Mouse (Mus musculus) ES-E14 (cell line): ENCODE data around the gene Btg1-ps2. TPM values are rescaled to one million over a fixed set of nuclear protein-coding genes. Genes with fewer than 3 reads are reported as not detected.
A peak's percentile ranks its signal among the peaks of the same experiment; 100 is the strongest.
"Not testable (repeated sequence)": the region's sequence is repeated elsewhere in the genome, so short reads cannot be mapped to it uniquely, and the experiment has no call there.

Source experiments
- DNase-seq: peaks from one replicate; pipeline ENCODE4 v3.0.0-alpha.2; 2013; ENCODE audit warnings: low read depth, low spot score
- H3K27ac ChIP-seq: 2 replicates; pipeline ENCODE4 v1.5.1; 2012; ENCODE audit warnings: low read depth, mild to moderate bottlenecking, low read length, moderate library complexity, mixed read lengths; ENCODE audit not compliant: poor library complexity, insufficient read depth, severe bottlenecking
- H3K36me3 ChIP-seq: 2 replicates; pipeline ENCODE4 v1.6.1; 2012; ENCODE audit warnings: mild to moderate bottlenecking, low read length, moderate library complexity, mixed read lengths; ENCODE audit not compliant: control insufficient read depth, poor library complexity, insufficient read depth, severe bottlenecking
- H3K4me1 ChIP-seq, 2 experiments: fragments of 150-350 bp in 1 of 2; sonication (generic) in 1 of 2; 2 replicates each; pipeline ENCODE4 v1.6.1; 2012; ENCODE audit warnings: low read length in 2 of 2, mild to moderate bottlenecking in 1 of 2, mixed read lengths in 1 of 2; ENCODE audit not compliant: control insufficient read depth in 2 of 2, insufficient read depth in 2 of 2, poor library complexity in 1 of 2
- H3K4me3 ChIP-seq, 2 experiments: fragments of 150-350 bp in 1 of 2; sonication (generic) in 1 of 2; 2 replicates each; pipeline ENCODE4 v1.5.1; 2012; ENCODE audit warnings: low read length in 2 of 2, low read depth in 1 of 2, mild to moderate bottlenecking in 1 of 2, mixed read lengths in 1 of 2; ENCODE audit not compliant: insufficient read depth in 1 of 2, poor library complexity in 1 of 2, severe bottlenecking in 1 of 2
- H3K9ac ChIP-seq: 2 replicates; pipeline ENCODE4 v1.6.1; 2012; ENCODE audit warnings: low read depth, mild to moderate bottlenecking, low read length, mixed read lengths; ENCODE audit not compliant: poor library complexity, insufficient read depth, severe bottlenecking
- H3K9me3 ChIP-seq: fragments of 150-350 bp; sonication (generic); 2 replicates; pipeline ENCODE4 v1.6.1; 2012; ENCODE audit warnings: low read depth, mild to moderate bottlenecking, low read length; ENCODE audit not compliant: control insufficient read depth, insufficient read depth
- CHD2 ChIP-seq: IDR thresholded peaks from 2 replicates; pipeline ENCODE4 v1.6.1; 2014; ENCODE audit warnings: mild to moderate bottlenecking, low read depth, low read length, inconsistent platforms
- HCFC1 ChIP-seq: IDR thresholded peaks from 2 replicates; pipeline ENCODE4 v1.6.1; 2012; ENCODE audit warnings: low read length, inconsistent platforms, borderline replicate concordance; ENCODE audit not compliant: insufficient read depth
- MAFK ChIP-seq: IDR thresholded peaks from 2 replicates; pipeline ENCODE4 v1.6.1; 2014; ENCODE audit warnings: mild to moderate bottlenecking, low read depth, low read length, inconsistent platforms; ENCODE audit not compliant: insufficient read depth
- ZC3H11A ChIP-seq: IDR thresholded peaks from 2 replicates; pipeline ENCODE4 v1.6.1; 2012; ENCODE audit warnings: low read depth, mild to moderate bottlenecking, inconsistent platforms, low read length, borderline replicate concordance
- ZNF384 ChIP-seq: IDR thresholded peaks from 2 replicates; pipeline ENCODE4 v1.6.1; 2012; ENCODE audit warnings: low read depth, low read length, inconsistent platforms
- in situ Hi-C, 2 experiments: fragments of 600-800 bp; cut with MboI; formaldehyde crosslinking; loops; one replicate each; pipeline ENCODE4 v1.15.1; 2025; ENCODE audit warnings: low sequenced_read_pairs in 2 of 2, inconsistent platforms in 1 of 2; ENCODE audit not compliant: unreplicated experiment in 2 of 2
- total RNA-seq: library from RNA; depleted of rRNA; stranded (reverse); fragments of 300-350 nt; gene quantifications from 2 replicates; pipeline ENCODE4 v1.2.3, GENCODE M21; 2012; rRNA removed

Btg1-ps2 gene
- not detected in 2 replicates for total RNA-seq

DNA sequence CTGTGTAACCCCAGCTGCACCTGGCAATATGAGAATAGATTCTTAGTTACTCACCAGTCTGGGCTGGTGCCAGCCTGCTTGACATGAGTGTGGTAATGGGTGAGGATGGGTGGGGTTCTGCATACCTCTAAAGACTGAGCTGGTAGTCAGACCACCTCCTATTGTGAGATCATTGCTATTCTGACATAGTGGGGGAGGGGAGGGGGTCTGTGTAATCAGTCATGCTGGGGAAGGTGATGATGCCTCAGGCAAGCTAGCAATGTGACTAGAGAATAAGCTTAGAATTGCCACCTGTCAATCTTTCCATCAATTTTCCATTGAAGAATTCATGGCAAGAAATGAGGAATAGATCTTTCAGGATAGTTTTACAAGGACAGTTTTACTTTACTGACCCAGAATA lies at the start of gene Btg1-ps2:
Gene Btg1-ps2 (minus strand): TSS at position 101 of the 400 bp plus-strand sequence.
- H3K4me1 ChIP-seq, H3K36me3 ChIP-seq, H3K9me3 ChIP-seq, H3K27ac ChIP-seq, H3K4me3 ChIP-seq, H3K9ac ChIP-seq, DNase-seq, in situ Hi-C loops: not testable (repeated sequence)

DNA sequence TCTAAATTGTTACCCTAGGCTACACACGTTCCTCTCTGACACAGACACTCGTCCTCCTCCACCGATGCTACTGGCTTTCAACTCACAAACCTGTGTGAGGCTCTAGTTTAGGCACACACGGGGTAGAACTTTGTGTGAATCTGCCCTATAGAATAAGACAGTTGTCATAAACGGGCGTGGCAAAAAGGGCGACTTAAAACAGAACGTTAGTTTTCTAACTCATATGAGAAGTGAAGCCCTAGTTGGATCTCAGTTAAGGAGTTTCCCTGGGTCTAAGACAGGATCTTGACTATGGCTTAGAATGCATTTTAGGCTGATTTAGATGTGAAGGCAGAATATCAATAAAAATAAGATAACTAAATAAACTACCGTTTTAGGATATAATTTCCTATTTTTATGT lies 42.1 kb upstream of the Btg1-ps2 start, which contains the start of gene Rhox11:
Gene Rhox11 (minus strand): TSS at position 101 of the 400 bp plus-strand sequence.
- Histone ChIP-seq H3K27ac (no peak within 1 kb of the TSS), H3K4me1 (no peaks in the 10 kb centered on the region), H3K36me3 (no peaks in the 10 kb centered on the region), H3K4me3 (no peak within 1 kb of the TSS), H3K9ac (no peak within 1 kb of the TSS), H3K9me3 (no peaks in the 10 kb centered on the region)
- no peak for DNase-seq
- TF ChIP-seq MAFK (no peak), CHD2 (no peak), ZNF384 (no peak), ZC3H11A (no peak), HCFC1 (no peak)
- in situ Hi-C loops = no loop called here

DNA sequence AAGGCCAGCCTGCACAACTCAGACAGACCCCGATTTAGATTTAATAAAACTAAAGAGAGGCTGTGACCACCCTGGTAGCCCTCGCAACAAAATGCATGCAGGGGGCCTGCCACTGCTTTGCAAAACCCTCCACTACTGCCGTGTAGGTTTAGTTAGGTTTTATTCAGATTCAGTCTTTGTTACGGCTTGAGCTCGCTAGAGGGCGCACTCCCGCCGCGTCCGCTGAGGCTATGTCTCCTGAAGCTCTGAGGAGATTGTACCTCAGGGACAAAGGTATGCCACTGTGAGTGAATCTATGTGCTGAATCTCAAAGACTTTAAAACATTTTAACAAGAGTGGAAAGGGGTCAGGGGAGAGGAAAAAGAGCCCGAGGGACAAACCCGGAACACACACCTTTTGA lies 41.3 kb upstream of the Btg1-ps2 start:
- TF ChIP-seq HCFC1 = no peak
- TF ChIP-seq MAFK = no peak
- TF ChIP-seq ZC3H11A = no peak
- TF ChIP-seq CHD2 = no peak
- TF ChIP-seq ZNF384 = no peak
- DNase-seq = peak; percentile 29
- H3K9ac ChIP-seq = no peak overlapping the region
- no peak overlapping the region for H3K27ac ChIP-seq
- in situ Hi-C loops = no loop called here
- H3K4me3 ChIP-seq = no peak overlapping the region
- H3K4me1 ChIP-seq = no peaks in the 10 kb centered on the region
- no peaks in the 10 kb centered on the region for H3K36me3 ChIP-seq
- H3K9me3 ChIP-seq = no peaks in the 10 kb centered on the region

DNA sequence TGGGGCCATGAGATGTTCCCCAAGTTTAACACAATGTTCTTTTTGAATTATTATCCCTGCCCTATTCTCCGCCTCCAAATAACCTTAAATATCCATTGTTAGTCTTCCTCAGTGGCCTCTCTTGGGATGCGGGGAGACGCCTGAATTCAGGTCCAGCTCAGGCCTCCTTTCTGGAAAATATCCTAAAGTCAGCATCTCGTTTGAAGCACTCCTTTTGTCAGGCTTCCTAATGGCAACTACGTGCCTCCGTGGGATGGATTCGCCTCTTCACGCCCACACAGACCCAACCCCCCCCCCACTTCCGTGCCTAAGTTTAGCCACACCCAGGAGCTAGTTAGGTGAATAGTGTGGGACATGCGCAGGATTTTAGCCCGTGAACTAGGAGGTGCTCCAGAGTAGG lies 23.3 kb upstream of the Btg1-ps2 start, which contains the start of gene Rhox10:
Gene Rhox10 (plus strand): TSS at position 301 of the 400 bp plus-strand sequence.
- in situ Hi-C loops = no loop called here
- Histone ChIP-seq H3K36me3 (no peaks in the 10 kb centered on the region), H3K27ac (no peak within 1 kb of the TSS), H3K9ac (no peak within 1 kb of the TSS), H3K9me3 (no peaks in the 10 kb centered on the region), H3K4me3 (no peak within 1 kb of the TSS), H3K4me1 (no peaks in the 10 kb centered on the region)
- DNase-seq = no peak
- TF ChIP-seq CHD2 (no peak), ZNF384 (no peak), HCFC1 (no peak), ZC3H11A (no peak), MAFK (no peak)

DNA sequence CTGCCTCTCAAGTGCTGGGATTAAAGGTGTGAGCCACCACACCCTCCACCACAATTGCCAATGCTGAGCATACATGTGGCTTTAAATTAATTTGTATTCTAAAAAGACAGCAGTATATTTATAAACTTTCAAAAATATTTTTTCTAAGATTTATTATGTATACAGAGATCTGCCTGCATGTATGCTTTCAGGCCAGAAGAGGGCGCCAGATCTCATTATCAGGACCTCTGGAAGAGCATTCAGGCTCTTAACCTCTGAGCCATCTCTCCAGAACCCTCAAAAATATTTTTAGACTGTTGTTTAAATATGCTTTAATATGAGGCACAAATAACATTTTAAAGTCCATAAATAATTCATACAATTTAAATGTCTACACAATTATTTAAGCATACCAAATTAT lies 18.6 kb upstream of the Btg1-ps2 start:
- no peaks in the 10 kb centered on the region for H3K4me1 ChIP-seq
- no peaks in the 10 kb centered on the region for H3K36me3 ChIP-seq
- DNase-seq = no peak
- H3K9ac ChIP-seq = no peak overlapping the region
- no peak overlapping the region for H3K4me3 ChIP-seq
- H3K9me3 ChIP-seq = no peaks in the 10 kb centered on the region
- H3K27ac ChIP-seq = no peak overlapping the region
- in situ Hi-C loops = no loop called here
- TF ChIP-seq CHD2 (no peak), MAFK (no peak), ZNF384 (no peak), ZC3H11A (no peak), HCFC1 (no peak)
